Mouse (Mus musculus) ES-Bruce4 (cell line): ENCODE measurements around the gene Atxn1. TPM values are rescaled to one million over a fixed set of nuclear protein-coding genes. Genes with fewer than 3 reads are reported as not detected.

Source experiments
- H3K27ac ChIP-seq: 2 replicates; pipeline ENCODE4 v1.5.1; 2012; ENCODE audit warnings: low read length, inconsistent platforms; ENCODE audit not compliant: insufficient read depth
- H3K27me3 ChIP-seq: 2 replicates; pipeline ENCODE4 v1.6.1; 2012; ENCODE audit warnings: mild to moderate bottlenecking, low read length, inconsistent platforms; ENCODE audit not compliant: control insufficient read depth, poor library complexity, insufficient read depth, severe bottlenecking
- H3K36me3 ChIP-seq: 2 replicates; pipeline ENCODE4 v1.6.1; 2012; ENCODE audit warnings: inconsistent platforms, mild to moderate bottlenecking, low read length, moderate library complexity; ENCODE audit not compliant: control insufficient read depth, poor library complexity, insufficient read depth, severe bottlenecking
- H3K4me1 ChIP-seq: one replicate; pipeline ENCODE4 v1.8.1; 2011; ENCODE audit warnings: low read length; ENCODE audit not compliant: control insufficient read depth, insufficient read depth
- H3K4me3 ChIP-seq: 2 replicates; pipeline ENCODE4 v1.5.1; 2011; ENCODE audit warnings: low read depth, mild to moderate bottlenecking, low read length
- H3K9ac ChIP-seq: 2 replicates; pipeline ENCODE4 v1.6.1; 2012; ENCODE audit warnings: low read depth, mild to moderate bottlenecking, inconsistent platforms; ENCODE audit not compliant: poor library complexity, severe bottlenecking
- H3K9me3 ChIP-seq: replicated peaks from 2 replicates; pipeline ENCODE4 v1.6.1; 2012; ENCODE audit warnings: mild to moderate bottlenecking, low read length, inconsistent platforms; ENCODE audit not compliant: control insufficient read depth, poor library complexity, insufficient read depth, severe bottlenecking
- CTCF ChIP-seq: IDR thresholded peaks from one replicate; pipeline ENCODE4 v1.8.1; 2011; ENCODE audit warnings: low read depth, low read length
- EP300 ChIP-seq: IDR thresholded peaks from 2 replicates; pipeline ENCODE4 v1.6.1; 2011; ENCODE audit warnings: low read depth, low read length; ENCODE audit not compliant: insufficient read depth
- POLR2A ChIP-seq: IDR thresholded peaks from one replicate; pipeline ENCODE4 v1.8.1; 2011; ENCODE audit warnings: low read length; ENCODE audit not compliant: insufficient read depth
- polyA plus RNA-seq: library from polyadenylated mRNA; stranded (reverse); fragments of >200 nt; gene quantifications from 2 replicates; pipeline ENCODE4 v1.2.4, GENCODE M21; 2011; ENCODE audit warnings: low read depth; ENCODE audit not compliant: missing spikeins, insufficient read depth, insufficient read length

Atxn1 gene
- polyA plus RNA-seq, 1 experiment, result 10.1 TPM

GRCm38 (mm10) chr13:45657176-45657575 lies 307.6 kb downstream of the Atxn1 start:
- Histone ChIP-seq H3K27me3 (no peaks in the 10 kb centered on the region), H3K9me3 (no peaks in the 10 kb centered on the region), H3K4me1 (no peaks in the 10 kb centered on the region), H3K27ac (no peak overlapping the region), H3K9ac (no peak overlapping the region), H3K36me3 (no peaks in the 10 kb centered on the region), H3K4me3 (no peak overlapping the region)
- TF ChIP-seq EP300 (no peak), CTCF (no peak), POLR2A (no peak)

GRCm38 (mm10) chr13:45651652-45652241 lies 313.1 kb downstream of the Atxn1 start:
- Histone ChIP-seq H3K4me1 (no peaks in the 10 kb centered on the region), H3K9me3 (no peaks in the 10 kb centered on the region), H3K27ac (no peak overlapping the region), H3K36me3 (no peaks in the 10 kb centered on the region), H3K4me3 (no peak overlapping the region), H3K9ac (no peak overlapping the region), H3K27me3 (no peaks in the 10 kb centered on the region)
- no peak for TF ChIP-seq EP300
- no peak for TF ChIP-seq POLR2A
- TF ChIP-seq CTCF, result no peak

GRCm38 (mm10) chr13:45649197-45649812 lies 315.5 kb downstream of the Atxn1 start:
- TF ChIP-seq EP300, result no peak
- TF ChIP-seq POLR2A, result no peak
- TF ChIP-seq CTCF, result no peak
- Histone ChIP-seq H3K4me3 (no peak overlapping the region), H3K9me3 (no peaks in the 10 kb centered on the region), H3K9ac (no peak overlapping the region), H3K27me3 (no peaks in the 10 kb centered on the region), H3K36me3 (no peaks in the 10 kb centered on the region), H3K27ac (no peak overlapping the region), H3K4me1 (no peaks in the 10 kb centered on the region)

- H3K27me3 ChIP-seq, result no peaks in the 10 kb centered on the region; the same call in 1 of the 2 replicates
- H3K27ac ChIP-seq, result no peak overlapping the region
- H3K36me3 ChIP-seq, result no peaks in the 10 kb centered on the region
- H3K4me1 ChIP-seq, result no peaks in the 10 kb centered on the region
- H3K4me3 ChIP-seq, result no peak overlapping the region
- TF ChIP-seq CTCF (no peak), POLR2A (no peak), EP300 (no peak)
- no peaks in the 10 kb centered on the region for H3K9me3 ChIP-seq
- H3K9ac ChIP-seq, result no peak overlapping the region
Measured at GRCm38 (mm10) chr13:45643780-45644395, 320.9 kb downstream of the Atxn1 start.

GRCm38 (mm10) chr13:45642913-45643312 lies 321.9 kb downstream of the Atxn1 start:
- no peaks in the 10 kb centered on the region for H3K4me1 ChIP-seq
- TF ChIP-seq POLR2A (no peak), CTCF (no peak), EP300 (no peak)
- H3K27ac ChIP-seq, result no peak overlapping the region
- H3K27me3 ChIP-seq, result no peaks in the 10 kb centered on the region; the same call in 1 of the 2 replicates
- H3K9me3 ChIP-seq, result no peaks in the 10 kb centered on the region
- H3K4me3 ChIP-seq, result no peak overlapping the region
- H3K9ac ChIP-seq, result no peak overlapping the region
- H3K36me3 ChIP-seq, result no peaks in the 10 kb centered on the region

GRCm38 (mm10) chr13:45640431-45640830 lies 324.4 kb downstream of the Atxn1 start:
- no peak overlapping the region for H3K27ac ChIP-seq
- no peak for TF ChIP-seq POLR2A
- no peak for TF ChIP-seq EP300
- TF ChIP-seq CTCF, result no peak
- no peak overlapping the region for H3K4me3 ChIP-seq
- no peaks in the 10 kb centered on the region; the same call in 1 of the 2 replicates for H3K27me3 ChIP-seq
- H3K4me1 ChIP-seq, result no peaks in the 10 kb centered on the region
- no peaks in the 10 kb centered on the region for H3K9me3 ChIP-seq
- no peak overlapping the region for H3K9ac ChIP-seq
- no peaks in the 10 kb centered on the region for H3K36me3 ChIP-seq
